In genomic region chr11:106753314-106753713, GRCm38 (mm10) we compare ENCODE assay signal across 20 mouse cellular contexts. TPM values are rescaled to one million over a fixed set of nuclear protein-coding genes. Genes with fewer than 3 reads are reported as not detected.
DNase-seq lines count a peak whose midpoint lies in the region; ATAC-seq and TF ChIP-seq lines count a peak whose summit lies in the region.
"Had no signal": no experiment of that assay in that cellular context is flagged by ENCODE, and none has a peak within 500 bp of the region (broad histone marks: within the 10 kb centered on the region; RNA-seq: fewer than 3 reads in every experiment).

No protein-coding gene starts in this region.

- TF ChIP-seq POLR2A in MEL (IDR thresholded peaks at IDR 0.05; ENCODE audit: control insufficient read depth in 1 of 2, insufficient read depth in 1 of 2, low read depth in 1 of 2, low read length in 2 of 2, poor library complexity in 1 of 2), result no peak

- peaks cover 6% of the 10 kb centered on the region; the same call in 1 of the 2 replicates for H3K36me3 ChIP-seq in liver, postnatal 0 days (replicated peaks; ENCODE audit: insufficient read depth, low read length)
- H3K36me3 ChIP-seq in liver, embryonic 12.5 days, result no peaks in the 10 kb centered on the region
- H3K36me3 ChIP-seq in MEL (ENCODE audit: control insufficient read depth in 1 of 2, insufficient read depth in 2 of 2, low read length in 2 of 2), result peaks cover 0 to 24% of the 10 kb centered on the region in 2 experiments; a peak in 2 of 4 replicates
- H3K36me3 ChIP-seq: G1E had no signal

- peak overlapping the region; percentile 56; the same call in 1 of the 2 replicates for H3K4me2 ChIP-seq in liver, postnatal 0 days (ENCODE audit: low read depth, low read length)
- no peak overlapping the region for H3K4me2 ChIP-seq in liver, embryonic 12.5 days

- no peak for ATAC-seq in liver, postnatal 0 days
- ATAC-seq in liver, embryonic 12.5 days, result no peak
- ATAC-seq: activated CD4-positive, CD25-positive, alpha-beta regulatory T cell, adult 4 months; CD4-positive, CD25-positive, alpha-beta regulatory T cell, adult 4 months; Patski had no signal

- H3K9me3 ChIP-seq in liver, postnatal 0 days (ENCODE audit: low read length), result no peaks in the 10 kb centered on the region
- no peaks in the 10 kb centered on the region for H3K9me3 ChIP-seq in liver, embryonic 12.5 days (replicated peaks)
- H3K9me3 ChIP-seq in MEL (replicated peaks; ENCODE audit: insufficient read depth, low read length), result no peaks in the 10 kb centered on the region
- H3K9me3 ChIP-seq: G1E had no signal

- no peak for TF ChIP-seq CTCF in liver, postnatal 0 days (IDR thresholded peaks at IDR 0.05; ENCODE audit: low read depth)
- TF ChIP-seq CTCF in MEL (IDR thresholded peaks at IDR 0.05 in 2 of 3, conservative IDR thresholded peaks at IDR 0.05 in 1 of 3; ENCODE audit: control insufficient read depth in 1 of 3, insufficient read depth in 1 of 3, low read depth in 2 of 3, low read length in 3 of 3, poor library complexity in 1 of 3, severe bottlenecking in 1 of 3), result no peak

- no peak overlapping the region for H3K9ac ChIP-seq in liver, postnatal 0 days (replicated peaks)
- H3K9ac ChIP-seq in liver, embryonic 12.5 days, result no peak overlapping the region
- H3K9ac ChIP-seq in MEL (ENCODE audit: control insufficient read depth, low read depth, low read length, poor library complexity, severe bottlenecking), result no peak overlapping the region

- H3K27ac ChIP-seq in liver, postnatal 0 days (ENCODE audit: low read depth), result no peak overlapping the region
- H3K27ac ChIP-seq in liver, embryonic 12.5 days, result no peak overlapping the region
- H3K27ac ChIP-seq in MEL (ENCODE audit: control insufficient read depth, low read depth, low read length), result no peak overlapping the region

- no peak for DNase-seq in liver, postnatal 0 days
- DNase-seq in MEL (ENCODE audit: low read depth, low spot score), result no peak
- DNase-seq in heart, adult 11 months, result no peak
- DNase-seq: adrenal gland, adult 2 months; adrenal gland, adult 8-10 months; adrenal gland, postnatal 10 days; adrenal gland, postnatal 14 days; adrenal gland, postnatal 25 days; adrenal gland, postnatal 36 days; B cell, adult 2 months; cerebellum, adult 11 months; cerebellum, adult 11-12 months; cerebellum, adult 18-20 months; cerebellum, adult 2 months had no signal

- H3K79me2 ChIP-seq in MEL (ENCODE audit: control insufficient read depth, insufficient read depth, low read length, poor library complexity), result no peaks in the 10 kb centered on the region

- no peak for TF ChIP-seq EP300 in liver, postnatal 0 days (IDR thresholded peaks at IDR 0.05; ENCODE audit: low read depth)
- TF ChIP-seq EP300 in MEL (IDR thresholded peaks at IDR 0.05; ENCODE audit: low read depth in 1 of 2, low read length in 2 of 2), result peak in 1 of 2 experiments; percentile 30; a peak in 2 of 4 replicates

- WGBS in liver, postnatal 0 days (ENCODE audit: insufficient replicate concordance), result 70% methylated on average over 6 of the region's 6 CpGs
- WGBS in liver, embryonic 12.5 days (ENCODE audit: insufficient replicate concordance), result 55% methylated on average over 6 of the region's 6 CpGs

- H3K27me3 ChIP-seq in liver, postnatal 0 days (ENCODE audit: insufficient read depth, low read length), result no peaks in the 10 kb centered on the region
- peaks cover 9% of the 10 kb centered on the region; the same call in 1 of the 2 replicates for H3K27me3 ChIP-seq in liver, embryonic 12.5 days (replicated peaks)
- H3K27me3 ChIP-seq in MEL (ENCODE audit: control insufficient read depth in 1 of 2, insufficient read depth in 2 of 2, low read length in 2 of 2), result no peaks in the 10 kb centered on the region
- H3K27me3 ChIP-seq: CH12.LX, Patski had no signal

- no peak for TF ChIP-seq RAD21 in MEL (IDR thresholded peaks at IDR 0.05; ENCODE audit: low read depth, low read length)

- no peak overlapping the region for H3K4me3 ChIP-seq in liver, postnatal 0 days (ENCODE audit: low read depth, low read length)
- no peak overlapping the region for H3K4me3 ChIP-seq in liver, embryonic 12.5 days
- H3K4me3 ChIP-seq in MEL (ENCODE audit: control insufficient read depth in 1 of 2, insufficient read depth in 1 of 2, low read depth in 2 of 2, low read length in 2 of 2), result no peak overlapping the region

- H3K4me1 ChIP-seq in liver, postnatal 0 days (ENCODE audit: insufficient read depth), result peaks cover 23% of the 10 kb centered on the region
- peaks cover 35% of the 10 kb centered on the region for H3K4me1 ChIP-seq in liver, embryonic 12.5 days
- H3K4me1 ChIP-seq in MEL (ENCODE audit: control insufficient read depth in 1 of 2, insufficient read depth in 2 of 2, low read length in 2 of 2), result peaks cover 0 to 34% of the 10 kb centered on the region in 2 experiments; a peak in 2 of 4 replicates

TF ChIP-seq in MEL, 35 proteins besides CTCF, POLR2A, EP300 and RAD21:
- TF ChIP-seq ELF1 (IDR thresholded peaks at IDR 0.05; ENCODE audit: low read depth, low read length), result no peak
- TF ChIP-seq UBTF (IDR thresholded peaks at IDR 0.05; ENCODE audit: borderline replicate concordance, insufficient read depth, low read depth, low read length), result no peak
- TF ChIP-seq SIN3A (IDR thresholded peaks at IDR 0.05; ENCODE audit: low read length), result no peak
- TF ChIP-seq HCFC1 (IDR thresholded peaks at IDR 0.05; ENCODE audit: low read depth, low read length), result no peak
- no peak for TF ChIP-seq E2F4 (IDR thresholded peaks at IDR 0.05; ENCODE audit: borderline replicate concordance, low read depth, low read length)
- TF ChIP-seq GATA1 (IDR thresholded peaks at IDR 0.05; ENCODE audit: low read depth, low read length), result peak; percentile 70
- TF ChIP-seq ZMIZ1 (IDR thresholded peaks at IDR 0.05; ENCODE audit: low read depth, low read length), result no peak
- no peak for TF ChIP-seq MYB (IDR thresholded peaks at IDR 0.05; ENCODE audit: low read depth, low read length)
- TF ChIP-seq SMC3 (IDR thresholded peaks at IDR 0.05; ENCODE audit: low read depth, low read length), result no peak

RNA-seq across cellular contexts. Expression of gene Milr1, which starts 2.3 kb away (rescaled TPM):
- polyA plus RNA-seq in liver, postnatal 0 days (2015; fragmentation: Nextera tagmentation; extraction: Ambion mirVana), result 4.1 and 5.1 TPM in 2 replicates
- polyA plus RNA-seq in liver, embryonic 12.5 days (2016; fragmentation: Nextera tagmentation; extraction: Ambion mirVana), result 2.2 and 2.7 TPM in 2 replicates
- total RNA-seq in MEL (2012; rRNA removed), result not detected in 2 replicates
- under 1 TPM in 1 of 2 experiments, not detected in 1; 0.26 TPM for polyA plus RNA-seq in MEL (2012; ENCODE audit: insufficient read depth in 1 of 2, insufficient read length in 2 of 2, low read depth in 1 of 2, low replicate concordance in 2 of 2, missing spikeins in 1 of 2)
- polyA plus RNA-seq: adrenal gland, adult 2 months had no signal

RNA-seq across cellular contexts. Expression of gene Pecam1, which starts 2.9 kb away (rescaled TPM):
- 9.2 TPM in 2 replicates for polyA plus RNA-seq in liver, postnatal 0 days (2015; fragmentation: Nextera tagmentation; extraction: Ambion mirVana)
- polyA plus RNA-seq in liver, embryonic 12.5 days (2016; fragmentation: Nextera tagmentation; extraction: Ambion mirVana), result 10.7 and 12.3 TPM in 2 replicates
- 0.12 and 0.20 TPM in 2 replicates for total RNA-seq in MEL (2012; rRNA removed)
- polyA plus RNA-seq in MEL (2012; ENCODE audit: insufficient read depth in 1 of 2, insufficient read length in 2 of 2, low read depth in 1 of 2, low replicate concordance in 2 of 2, missing spikeins in 1 of 2), result under 1 TPM in 1 of 2 experiments, not detected in 1; 0.14 TPM
- polyA plus RNA-seq: G1E had no signal

RNA-seq across cellular contexts. Expression of gene Polg2, which starts 26.0 kb away (rescaled TPM):
- 7.9 and 8.4 TPM in 2 replicates for polyA plus RNA-seq in liver, postnatal 0 days (2015; fragmentation: Nextera tagmentation; extraction: Ambion mirVana)
- 7.0 and 7.3 TPM in 2 replicates for polyA plus RNA-seq in liver, embryonic 12.5 days (2016; fragmentation: Nextera tagmentation; extraction: Ambion mirVana)
- 9.2 and 10.7 TPM in 2 replicates for total RNA-seq in MEL (2012; rRNA removed)
- polyA plus RNA-seq in MEL (2012; ENCODE audit: insufficient read depth in 1 of 2, insufficient read length in 2 of 2, low read depth in 1 of 2, low replicate concordance in 2 of 2, missing spikeins in 1 of 2), result 1 to 10 TPM in 1 of 2 experiments, not detected in 1; 6.3 TPM

RNA-seq across cellular contexts. Expression of gene Ddx5, which starts 35.7 kb away (rescaled TPM):
- 114 and 115 TPM in 2 replicates for polyA plus RNA-seq in liver, postnatal 0 days (2015; fragmentation: Nextera tagmentation; extraction: Ambion mirVana)
- 174 and 177 TPM in 2 replicates for polyA plus RNA-seq in liver, embryonic 12.5 days (2016; fragmentation: Nextera tagmentation; extraction: Ambion mirVana)
- 338 and 358 TPM in 2 replicates for total RNA-seq in MEL (2012; rRNA removed)
- polyA plus RNA-seq in MEL (2012; ENCODE audit: insufficient read depth in 1 of 2, insufficient read length in 2 of 2, low read depth in 1 of 2, low replicate concordance in 2 of 2, missing spikeins in 1 of 2), result 1,000 to 10,000 TPM in 1 of 2 experiments, 100 to 1,000 TPM in 1; 748 to 3,269 TPM

RNA-seq across cellular contexts. Expression of gene Cep95, which starts 35.7 kb away (rescaled TPM):
- polyA plus RNA-seq in liver, postnatal 0 days (2015; fragmentation: Nextera tagmentation; extraction: Ambion mirVana), result 4.6 and 5.1 TPM in 2 replicates
- 12.6 and 12.7 TPM in 2 replicates for polyA plus RNA-seq in liver, embryonic 12.5 days (2016; fragmentation: Nextera tagmentation; extraction: Ambion mirVana)
- 11.2 and 11.6 TPM in 2 replicates for total RNA-seq in MEL (2012; rRNA removed)
- polyA plus RNA-seq in MEL (2012; ENCODE audit: insufficient read depth in 1 of 2, insufficient read length in 2 of 2, low read depth in 1 of 2, low replicate concordance in 2 of 2, missing spikeins in 1 of 2), result 10 to 100 TPM in 1 of 2 experiments, not detected in 1; 12.9 TPM
